Mouse (Mus musculus): ENCODE data around the gene Slc22a14.
"Not testable (repeated sequence)": the region's sequence is repeated elsewhere in the genome, so short reads cannot be mapped to it uniquely, and the experiment has no call there.

The Slc22a14 gene

GRCm38 (mm10) chr9:119260825-119261224, 104.5 kb downstream of the Slc22a14 start:
- DNase-seq (ENCODE audit: low read depth, low spot score): no peak

GRCm38 (mm10) chr9:119258785-119259184, 106.6 kb downstream of the Slc22a14 start:
- no peak for DNase-seq (ENCODE audit: low read depth, low spot score)

DNA sequence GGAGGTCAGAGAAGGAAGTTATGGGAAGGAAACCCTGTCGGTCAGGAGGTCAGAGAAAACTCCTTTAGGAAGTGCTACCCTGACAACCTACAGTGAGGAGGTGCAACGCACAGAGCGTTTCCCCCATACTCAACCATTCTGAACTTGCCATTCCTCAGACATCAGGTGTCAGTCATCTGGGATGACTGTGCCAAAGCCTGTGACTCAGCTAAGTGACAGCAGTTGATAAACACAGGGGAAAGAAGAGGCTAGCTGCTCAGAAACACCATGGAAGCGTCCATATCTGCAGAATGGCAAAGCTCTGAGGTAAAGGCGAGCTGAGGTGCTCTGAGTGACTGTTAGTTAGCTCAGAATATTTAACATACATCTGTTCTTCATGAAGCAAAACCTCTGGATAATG, 107.2 kb downstream of the Slc22a14 start:
- no peak for DNase-seq (ENCODE audit: low read depth, low spot score)

GRCm38 (mm10) chr9:119256161-119256560, 109.2 kb downstream of the Slc22a14 start:
- no peak for DNase-seq (ENCODE audit: low read depth, low spot score)

- no peak for DNase-seq (ENCODE audit: low read depth, low spot score)
These were observed 110.3 kb downstream of the Slc22a14 start for GRCm38 (mm10) chr9:119255096-119255495.

DNA sequence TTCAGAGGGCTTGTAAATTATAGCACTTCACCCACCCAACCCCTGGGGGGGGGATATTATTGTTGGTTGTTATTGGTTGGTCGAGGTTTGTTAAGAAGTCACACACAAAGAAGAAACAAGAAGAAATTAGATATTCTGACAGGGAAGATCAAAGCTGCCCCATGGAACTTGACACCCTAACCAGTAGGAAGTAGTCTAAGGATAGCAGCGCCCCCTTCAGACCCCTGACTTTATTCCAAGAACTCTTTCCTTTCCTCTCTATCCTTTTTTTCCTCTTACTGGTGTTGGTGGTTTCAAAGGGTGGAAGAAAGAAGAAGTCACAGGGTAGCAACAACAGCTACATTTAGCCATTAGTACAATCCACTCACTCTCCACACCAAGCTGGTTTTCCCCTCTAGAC, 111.2 kb downstream of the Slc22a14 start:
- no peak for DNase-seq (ENCODE audit: low read depth, low spot score)

DNA sequence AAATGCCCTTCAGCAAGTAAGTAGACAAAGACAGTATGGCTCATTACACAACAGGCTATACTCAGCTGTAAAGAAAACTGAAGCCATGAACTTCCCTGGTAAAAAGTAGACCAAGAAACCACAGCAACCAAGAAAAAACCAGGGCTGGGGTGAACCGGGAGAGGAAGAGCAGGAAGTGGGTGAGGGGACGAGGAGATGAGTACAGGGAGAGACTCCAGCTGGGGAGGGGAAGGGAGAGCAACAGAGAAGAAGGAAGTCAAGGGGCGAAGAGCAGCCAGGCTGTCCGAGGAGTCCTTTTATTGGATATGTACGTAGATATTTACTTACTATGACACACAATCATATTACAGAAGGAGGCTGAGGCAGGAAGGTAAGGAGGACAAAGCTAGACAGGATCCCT, 117.4 kb downstream of the Slc22a14 start:
- no peak for DNase-seq (ENCODE audit: low read depth, low spot score)

- no peak for DNase-seq (ENCODE audit: low read depth, low spot score)
These were observed 118.5 kb downstream of the Slc22a14 start for GRCm38 (mm10) chr9:119246826-119247225.

GRCm38 (mm10) chr9:119243981-119244380, 121.4 kb downstream of the Slc22a14 start:
- DNase-seq (ENCODE audit: low read depth, low spot score): no peak

GRCm38 (mm10) chr9:119241169-119241865, 124.0 kb downstream of the Slc22a14 start:
- DNase-seq (ENCODE audit: low read depth, low spot score): no peak

DNA sequence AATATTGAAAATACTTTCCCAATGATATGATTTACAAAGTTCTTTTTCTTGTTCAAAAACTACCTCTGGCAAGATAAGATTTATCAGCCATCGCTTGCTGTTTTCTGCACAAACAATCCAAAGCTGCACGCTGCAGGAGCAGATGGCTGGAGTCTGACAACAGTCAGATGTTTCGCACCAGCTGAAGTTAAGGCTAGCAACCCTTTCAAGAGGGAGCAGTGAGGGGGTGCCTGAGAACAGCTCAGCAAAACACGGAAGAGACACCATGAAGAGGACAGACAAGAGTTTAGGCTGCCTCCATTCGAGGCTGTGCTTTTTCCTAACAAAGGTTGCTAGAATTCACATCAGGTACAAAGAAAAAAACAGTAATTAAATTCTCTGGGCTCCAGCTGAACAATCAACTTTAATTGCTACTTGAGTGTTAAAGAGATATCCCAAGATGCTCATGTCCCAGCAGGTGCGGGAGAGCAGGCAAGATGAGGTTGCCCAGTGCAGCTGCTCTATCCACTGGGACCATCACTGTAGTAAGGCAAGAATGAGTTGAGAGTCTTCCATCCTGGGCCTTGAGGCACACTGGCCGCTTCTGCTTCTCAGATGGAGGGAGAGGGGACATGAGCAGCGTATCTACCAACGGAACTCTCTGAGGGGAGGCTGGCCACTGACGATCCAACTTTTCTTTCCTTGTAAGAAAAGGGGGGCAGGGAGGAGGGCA, 124.9 kb downstream of the Slc22a14 start:
- DNase-seq (ENCODE audit: low read depth, low spot score): no peak

DNA sequence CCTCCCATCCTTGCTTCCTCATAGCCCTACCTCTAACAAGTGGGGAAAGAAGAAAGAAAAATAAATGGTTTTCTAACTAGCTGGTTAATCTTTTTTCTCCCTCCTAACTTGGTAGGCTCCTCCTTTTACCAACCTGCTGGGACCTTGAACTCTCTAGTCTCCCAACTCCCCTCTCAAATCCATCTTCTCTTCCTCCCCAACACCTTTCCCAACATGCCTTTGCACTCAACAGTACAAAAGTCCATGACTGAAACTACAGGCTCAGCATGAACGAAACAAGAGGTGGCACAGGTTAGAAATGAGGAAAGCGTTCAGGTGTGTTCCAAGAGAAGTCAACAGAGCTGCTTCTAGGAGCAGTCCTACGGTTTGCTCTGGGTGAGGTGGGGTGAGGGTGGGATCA, 126.1 kb downstream of the Slc22a14 start:
- no peak for DNase-seq (ENCODE audit: low read depth, low spot score)

DNA sequence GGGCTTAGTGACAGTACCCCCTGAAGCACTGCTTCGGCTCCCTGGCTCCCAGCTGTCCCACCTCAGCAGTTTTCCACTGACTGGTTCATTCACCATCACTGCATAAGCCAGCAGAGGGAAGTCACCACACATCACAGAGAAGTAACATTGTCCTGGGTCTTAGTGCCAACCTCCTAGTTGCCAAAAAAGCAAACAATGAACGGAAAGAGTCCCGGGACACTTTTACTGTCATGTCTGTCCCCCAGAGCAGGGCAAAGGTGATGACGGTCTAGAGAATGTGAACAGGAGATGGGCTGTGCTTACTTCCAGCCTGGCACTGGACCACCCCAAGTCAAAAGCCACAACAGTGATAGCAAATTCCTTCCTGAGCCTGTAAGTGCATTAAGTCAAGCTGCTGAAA, 126.6 kb downstream of the Slc22a14 start:
- DNase-seq (ENCODE audit: low read depth, low spot score): no peak

DNA sequence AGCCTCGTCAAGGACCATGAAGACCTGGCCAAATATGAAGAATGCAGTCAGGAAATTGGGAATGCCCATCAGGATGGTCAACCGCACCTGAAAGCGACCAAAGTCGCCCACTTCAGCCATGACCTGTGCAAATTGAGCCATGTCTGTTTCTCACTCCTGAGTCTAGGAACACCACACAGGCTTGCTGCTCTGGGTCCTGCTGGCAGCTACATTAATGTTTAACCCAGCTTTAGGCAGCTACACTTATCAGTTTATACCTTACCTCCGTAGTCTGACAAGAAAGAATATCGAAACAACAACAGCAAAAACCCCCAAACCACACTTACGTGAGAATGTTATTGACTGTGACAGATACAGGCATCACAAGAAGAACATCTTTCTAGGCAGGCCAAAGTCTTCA, 133.8 kb downstream of the Slc22a14 start:
- DNase-seq (ENCODE audit: low read depth, low spot score): no peak

- DNase-seq (ENCODE audit: low read depth, low spot score): no peak
These were observed 134.5 kb downstream of the Slc22a14 start for GRCm38 (mm10) chr9:119230829-119231228.

DNA sequence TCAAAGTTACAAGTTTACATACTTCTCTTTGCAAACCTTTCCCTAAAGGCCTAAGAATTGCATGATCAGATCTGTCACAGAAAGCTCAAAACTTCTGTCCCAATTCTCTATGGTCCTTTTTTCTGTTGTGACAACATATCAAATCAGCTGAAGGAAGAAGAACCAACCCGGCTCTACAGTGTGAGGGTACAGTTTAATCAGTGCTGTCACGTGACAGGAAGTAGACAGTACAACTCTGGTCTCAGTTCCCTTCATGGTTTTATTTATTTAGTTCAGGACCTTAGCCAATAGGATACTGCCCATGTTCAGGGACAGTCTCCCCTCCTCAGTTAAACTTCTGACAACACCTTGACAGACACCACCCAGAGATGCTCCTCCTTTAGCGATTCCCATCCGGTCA, 145.1 kb downstream of the Slc22a14 start:
- no peak for DNase-seq (ENCODE audit: low read depth, low spot score)

- DNase-seq (ENCODE audit: low read depth, low spot score): no peak
These were observed 145.7 kb downstream of the Slc22a14 start for GRCm38 (mm10) chr9:119219667-119220066.

DNA sequence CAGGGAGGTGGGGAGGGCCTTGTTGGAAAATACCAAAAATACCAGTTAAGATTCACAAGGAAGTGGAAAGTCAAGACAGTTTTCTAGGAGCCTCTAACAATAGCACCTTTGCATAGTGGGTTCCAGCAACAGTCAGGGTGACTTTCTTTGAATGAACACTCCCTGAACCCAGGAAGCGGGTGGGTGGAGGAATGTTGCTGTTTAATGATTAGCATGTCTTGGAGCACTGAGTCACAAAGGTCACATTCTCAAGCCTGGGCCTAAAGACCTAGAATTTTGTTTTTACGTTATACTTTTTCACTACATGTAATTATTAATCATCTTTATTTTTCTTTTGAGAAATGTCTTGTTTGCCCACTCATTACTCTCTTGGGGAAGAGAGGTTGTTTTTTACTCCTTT, 150.0 kb downstream of the Slc22a14 start:
- DNase-seq (ENCODE audit: low read depth, low spot score): not testable (repeated sequence)

DNA sequence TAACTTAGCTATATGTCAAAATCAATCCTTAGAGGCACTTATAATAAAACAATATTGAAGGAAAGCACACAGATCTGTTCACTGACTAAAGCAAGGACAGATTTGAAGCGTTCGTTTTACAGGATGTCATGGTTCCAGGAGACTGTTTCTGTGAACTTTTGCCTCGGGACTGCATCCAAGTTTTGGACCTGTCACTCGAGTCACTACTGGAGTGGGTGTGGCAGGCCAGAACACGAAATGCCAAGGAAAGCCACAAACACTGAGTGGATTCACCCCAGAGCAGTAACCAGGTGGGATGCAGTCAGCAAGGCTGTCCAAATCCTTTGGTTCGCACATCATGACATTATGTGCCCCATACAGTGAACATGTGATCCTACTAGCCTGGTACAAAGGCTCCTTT, 150.8 kb downstream of the Slc22a14 start:
- no peak for DNase-seq (ENCODE audit: low read depth, low spot score)

GRCm38 (mm10) chr9:119212996-119213395, 152.4 kb downstream of the Slc22a14 start:
- DNase-seq (ENCODE audit: low read depth, low spot score): no peak

- no peak for DNase-seq (ENCODE audit: low read depth, low spot score)
These were observed 156.4 kb downstream of the Slc22a14 start, which contains the start of gene Slc22a13 for GRCm38 (mm10) chr9:119208998-119209397. TSS of gene Slc22a13 (minus strand) at chr9:119209098.

DNA sequence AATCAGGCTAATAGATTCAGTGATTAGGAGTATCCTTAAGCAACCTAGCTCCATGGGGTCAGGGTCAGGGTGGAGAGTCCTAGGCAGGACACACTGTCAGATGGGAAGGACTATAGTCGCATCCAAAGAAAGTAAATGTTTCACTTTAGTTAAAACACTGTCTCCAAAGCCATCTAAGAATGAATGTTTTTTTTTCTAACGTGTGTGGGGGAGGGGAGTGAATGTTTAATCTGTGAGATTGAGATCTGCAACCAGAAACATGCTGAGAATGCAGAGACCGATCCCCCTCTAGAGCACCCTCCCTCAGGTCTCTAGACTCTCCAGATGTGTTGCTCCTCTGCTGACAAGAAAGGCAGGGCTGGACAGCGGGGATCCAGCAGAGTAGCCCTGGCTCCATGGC, 158.2 kb downstream of the Slc22a14 start:
- no peak for DNase-seq (ENCODE audit: low read depth, low spot score)

DNA sequence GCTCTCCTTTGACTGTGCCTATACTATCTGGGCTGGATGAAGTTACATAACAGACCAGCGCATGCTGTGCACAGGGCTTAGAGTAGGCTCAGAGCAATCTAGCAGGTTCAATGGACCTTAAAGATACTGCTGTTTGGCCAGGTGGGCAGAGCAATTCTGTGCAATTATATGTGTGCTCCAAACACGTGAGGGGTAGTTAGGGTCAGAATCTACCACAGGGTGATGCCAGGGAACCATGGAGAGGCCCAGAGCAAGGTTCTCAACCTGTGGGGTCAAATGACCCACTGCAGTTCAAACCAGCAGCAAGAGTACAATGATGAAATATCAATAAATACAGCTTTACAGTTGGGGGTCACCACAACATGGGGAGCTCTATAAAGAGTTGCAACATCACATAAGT, 158.7 kb downstream of the Slc22a14 start:
- DNase-seq (ENCODE audit: low read depth, low spot score): no peak

Measured in WW6 (cell line).